Mouse (Mus musculus) neural tube, embryonic 11.5 days (tissue): ENCODE data around the gene Cbl. TPM values are rescaled to one million over a fixed set of nuclear protein-coding genes. Genes with fewer than 3 reads are reported as not detected.

Experiments used
- ATAC-seq: fragments of 200-750 bp; cut with Nextera tagmentation; 2 replicates; pipeline ENCODE4 v1.8.0; 2017; ENCODE audit warnings: moderate number of reproducible peaks, mild to moderate bottlenecking, moderate TSS enrichment, moderate library complexity; ENCODE audit not compliant: insufficient read depth, low FRiP score, low TSS enrichment
- DNase-seq: peaks from one replicate; pipeline ENCODE4 v3.0.0-alpha.2; 2015; ENCODE audit warnings: low spot score
- H3K27ac ChIP-seq: fragments of 300-500 bp; sonication (generic); 2 replicates; pipeline ENCODE4 v1.5.1; 2014; ENCODE audit warnings: low read depth, mild to moderate bottlenecking, low read length
- H3K27me3 ChIP-seq: fragments of 300-500 bp; sonication (generic); 2 replicates; pipeline ENCODE4 v1.6.1; 2014; ENCODE audit warnings: mild to moderate bottlenecking, low read length, mixed read lengths; ENCODE audit not compliant: control insufficient read depth, insufficient read depth
- H3K36me3 ChIP-seq: fragments of 300-500 bp; sonication (generic); 2 replicates; pipeline ENCODE4 v1.6.1; 2014; ENCODE audit warnings: mild to moderate bottlenecking, low read length, moderate library complexity, mixed read lengths; ENCODE audit not compliant: control insufficient read depth, insufficient read depth
- H3K4me1 ChIP-seq: fragments of 300-500 bp; sonication (generic); 2 replicates; pipeline ENCODE4 v1.6.1; 2014; ENCODE audit warnings: low read length, mixed read lengths; ENCODE audit not compliant: control insufficient read depth, insufficient read depth
- H3K4me2 ChIP-seq: fragments of 300-500 bp; sonication (generic); 2 replicates; pipeline ENCODE4 v1.6.1; 2014; ENCODE audit warnings: low read depth, mild to moderate bottlenecking, moderate library complexity
- H3K4me3 ChIP-seq: fragments of 300-500 bp; sonication (generic); 2 replicates; pipeline ENCODE4 v1.5.1; 2014; ENCODE audit warnings: low read depth, low read length
- H3K9ac ChIP-seq: fragments of 300-500 bp; sonication (generic); 2 replicates; pipeline ENCODE4 v1.6.1; 2014; ENCODE audit warnings: mild to moderate bottlenecking, low read length
- H3K9me3 ChIP-seq: fragments of 300-500 bp; sonication (generic); 2 replicates; pipeline ENCODE4 v1.6.1; 2016; ENCODE audit warnings: low read length; ENCODE audit not compliant: control insufficient read depth
- WGBS: fragments of 180-500 bp; shearing (Covaris S2); extraction: QIAGEN DNeasy Blood & Tissue Kit; methylation state at CpG from one replicate; pipeline ENCODE4 v1.1.7; 2014; 5-methylcytosine and 5-hydroxymethylcytosine counted together
- polyA plus RNA-seq: library from polyadenylated mRNA; unstranded; fragments of >200 nt; fragmentation: Nextera tagmentation; extraction: Ambion mirVana; gene quantifications from 2 replicates; pipeline ENCODE4 v1.2.1, GENCODE M21; 2014

Cbl gene
- polyA plus RNA-seq, 1 experiment from 2014 or later: 22.2 TPM

- Histone ChIP-seq H3K4me3 (peak overlapping the region; percentile 51), H3K4me1 (peaks cover 20% of the 10 kb centered on the region), H3K27ac (no peak overlapping the region), H3K4me2 (peak overlapping the region; percentile 77), H3K27me3 (peaks cover 44% of the 10 kb centered on the region), H3K36me3 (no peaks in the 10 kb centered on the region), H3K9me3 (no peaks in the 10 kb centered on the region), H3K9ac (no peak overlapping the region)
- no peak for ATAC-seq
- 65% methylated on average over 7 of the region's 7 CpGs for WGBS
- DNase-seq: no peak
These were observed 98.0 kb downstream of the Cbl start for GRCm38 (mm10) chr9:44135731-44136411.

GRCm38 (mm10) chr9:44134851-44135730 lies 98.8 kb downstream of the Cbl start:
- DNase-seq (no peak), ATAC-seq (no peak)
- Histone ChIP-seq H3K36me3 (no peaks in the 10 kb centered on the region), H3K27me3 (peaks cover 44% of the 10 kb centered on the region), H3K4me2 (peak overlapping the region; percentile 77), H3K9ac (peak overlapping the region; percentile 55), H3K4me3 (peak overlapping the region; percentile 51), H3K27ac (no peak overlapping the region), H3K9me3 (no peaks in the 10 kb centered on the region), H3K4me1 (peaks cover 25% of the 10 kb centered on the region)
- WGBS: 5% methylated on average over 47 of the region's 49 CpGs

- 1% methylated on average over 52 of the region's 55 CpGs for WGBS
- Histone ChIP-seq H3K27me3 (peaks cover 44% of the 10 kb centered on the region), H3K4me2 (peak within 1 kb of the TSS; percentile 77), H3K9ac (peak within 1 kb of the TSS; percentile 55), H3K4me3 (peak within 1 kb of the TSS; percentile 51), H3K4me1 (peaks cover 28% of the 10 kb centered on the region), H3K9me3 (no peaks in the 10 kb centered on the region), H3K36me3 (no peaks in the 10 kb centered on the region), H3K27ac (0 out of 2 replicates have a peak within 1 kb of the TSS, but pooled peaks have one; percentile 14)
- peak; percentile 62 for DNase-seq
- ATAC-seq: no peak; the same call in 1 of the 2 replicates
These were observed 99.6 kb downstream of the Cbl start, which contains the start of gene Mcam for GRCm38 (mm10) chr9:44134101-44134850. Mcam (plus strand) TSS chr9:44134469.

- ATAC-seq (no peak), DNase-seq (no peak)
- Histone ChIP-seq H3K36me3 (no peaks in the 10 kb centered on the region), H3K9me3 (no peaks in the 10 kb centered on the region), H3K4me2 (no peak overlapping the region), H3K9ac (no peak overlapping the region), H3K27ac (no peak overlapping the region), H3K4me1 (peaks cover 28% of the 10 kb centered on the region), H3K27me3 (peaks cover 44% of the 10 kb centered on the region), H3K4me3 (no peak overlapping the region)
- 4% methylated on average over 2 of the region's 2 CpGs for WGBS
These were observed 100.6 kb downstream of the Cbl start for GRCm38 (mm10) chr9:44133287-44133686.

- peaks cover 43% of the 10 kb centered on the region for H3K27me3 ChIP-seq
- DNase-seq (no peak), ATAC-seq (no peak)
- no peak overlapping the region for H3K4me3 ChIP-seq
- H3K9me3 ChIP-seq: no peaks in the 10 kb centered on the region
- no peak overlapping the region for H3K27ac ChIP-seq
- H3K4me1 ChIP-seq: peaks cover 28% of the 10 kb centered on the region
- no peak overlapping the region for H3K9ac ChIP-seq
- no peaks in the 10 kb centered on the region for H3K36me3 ChIP-seq
- WGBS: 77% methylated on average over 5 of the region's 5 CpGs
- no peak overlapping the region for H3K4me2 ChIP-seq
These were observed 101.6 kb downstream of the Cbl start for GRCm38 (mm10) chr9:44132200-44132599.

- ATAC-seq: no peak
- DNase-seq: peak; percentile 10
- Histone ChIP-seq H3K4me3 (no peak overlapping the region), H3K9me3 (no peaks in the 10 kb centered on the region), H3K4me1 (peaks cover 30% of the 10 kb centered on the region), H3K9ac (peak overlapping the region; percentile 61; the same call in 1 of the 2 replicates), H3K36me3 (no peaks in the 10 kb centered on the region), H3K4me2 (no peak overlapping the region), H3K27ac (peak overlapping the region; percentile 30; the same call in 1 of the 2 replicates), H3K27me3 (peaks cover 36% of the 10 kb centered on the region)
- 41% methylated on average over 7 of the region's 7 CpGs for WGBS
These were observed 102.6 kb downstream of the Cbl start for GRCm38 (mm10) chr9:44131276-44131590.

GRCm38 (mm10) chr9:44130581-44131275 lies 103.1 kb downstream of the Cbl start:
- Histone ChIP-seq H3K9me3 (no peaks in the 10 kb centered on the region), H3K4me3 (peak overlapping the region; percentile 34), H3K27ac (peak overlapping the region; percentile 46; the same call in 1 of the 2 replicates), H3K4me1 (peaks cover 32% of the 10 kb centered on the region), H3K27me3 (peaks cover 31% of the 10 kb centered on the region), H3K36me3 (no peaks in the 10 kb centered on the region), H3K9ac (peak overlapping the region; percentile 61), H3K4me2 (peak overlapping the region; percentile 70)
- DNase-seq: peak; percentile 65
- ATAC-seq: peak; percentile 46; the same call in 1 of the 2 replicates
- 13% methylated on average over 19 of the region's 19 CpGs for WGBS

- ATAC-seq: 0 out of 2 replicates have a peak, but pooled peaks have one; percentile 35
- peak; percentile 75 for DNase-seq
- no peaks in the 10 kb centered on the region for H3K9me3 ChIP-seq
- peaks cover 27% of the 10 kb centered on the region for H3K4me1 ChIP-seq
- H3K4me3 ChIP-seq: peak overlapping the region; percentile 34
- H3K36me3 ChIP-seq: no peaks in the 10 kb centered on the region
- peak overlapping the region; percentile 61 for H3K9ac ChIP-seq
- H3K4me2 ChIP-seq: peak overlapping the region; percentile 70
- under 1% methylated on average over 27 of the region's 27 CpGs for WGBS
- H3K27me3 ChIP-seq: peaks cover 25% of the 10 kb centered on the region
- H3K27ac ChIP-seq: peak overlapping the region; percentile 46; the same call in 1 of the 2 replicates
These were observed 103.8 kb downstream of the Cbl start for GRCm38 (mm10) chr9:44130034-44130433.
